Mouse (Mus musculus) neural tube, embryonic 15.5 days (tissue): ENCODE data around the gene BC017158. TPM values are rescaled to one million over a fixed set of nuclear protein-coding genes. Genes with fewer than 3 reads are reported as not detected.
A peak's percentile ranks its signal among the peaks of the same experiment; 100 is the strongest.

Experiments
- ATAC-seq: fragments of 200-750 bp; cut with Nextera tagmentation; 2 replicates; pipeline ENCODE4 v1.8.0; 2017; ENCODE audit warnings: mild to moderate bottlenecking, moderate TSS enrichment, moderate library complexity; ENCODE audit not compliant: low FRiP score
- H3K27ac ChIP-seq: fragments of 300-500 bp; sonication (generic); replicated peaks from 2 replicates; pipeline ENCODE4 v1.5.1; 2015; ENCODE audit warnings: mild to moderate bottlenecking, inconsistent platforms
- H3K27me3 ChIP-seq: fragments of 300-500 bp; sonication (generic); replicated peaks from 2 replicates; pipeline ENCODE4 v1.6.1; 2015; ENCODE audit warnings: inconsistent platforms
- H3K36me3 ChIP-seq: fragments of 300-500 bp; sonication (generic); 2 replicates; pipeline ENCODE4 v1.6.1; 2015; ENCODE audit warnings: inconsistent platforms
- H3K4me1 ChIP-seq: fragments of 300-500 bp; sonication (generic); 2 replicates; pipeline ENCODE4 v1.6.1; 2015; ENCODE audit warnings: inconsistent platforms
- H3K4me2 ChIP-seq: fragments of 300-500 bp; sonication (generic); 2 replicates; pipeline ENCODE4 v1.6.1; 2015; ENCODE audit warnings: inconsistent platforms, mild to moderate bottlenecking, moderate library complexity
- H3K4me3 ChIP-seq: fragments of 300-500 bp; sonication (generic); replicated peaks from 2 replicates; pipeline ENCODE4 v1.5.1; 2015; ENCODE audit warnings: mild to moderate bottlenecking, inconsistent platforms
- H3K9ac ChIP-seq: fragments of 300-500 bp; sonication (generic); replicated peaks from 2 replicates; pipeline ENCODE4 v1.6.1; 2015; ENCODE audit warnings: mild to moderate bottlenecking, inconsistent platforms
- H3K9me3 ChIP-seq: fragments of 300-500 bp; sonication (generic); replicated peaks from 2 replicates; pipeline ENCODE4 v1.6.1; 2016; ENCODE audit warnings: inconsistent platforms
- WGBS: fragments of 180-500 bp; shearing (Covaris S2); methylation state at CpG from one replicate; pipeline ENCODE4 v1.1.7; 2015; ENCODE audit warnings: mixed read lengths; 5-methylcytosine and 5-hydroxymethylcytosine counted together
- polyA plus RNA-seq: library from polyadenylated mRNA; unstranded; fragments of >200 nt; fragmentation: Nextera tagmentation; extraction: Ambion mirVana; gene quantifications from 2 replicates; pipeline ENCODE4 v1.2.1, GENCODE M21; 2015

BC017158 gene
- polyA plus RNA-seq, 1 experiment from 2014 or later, result 22.7 TPM

DNA sequence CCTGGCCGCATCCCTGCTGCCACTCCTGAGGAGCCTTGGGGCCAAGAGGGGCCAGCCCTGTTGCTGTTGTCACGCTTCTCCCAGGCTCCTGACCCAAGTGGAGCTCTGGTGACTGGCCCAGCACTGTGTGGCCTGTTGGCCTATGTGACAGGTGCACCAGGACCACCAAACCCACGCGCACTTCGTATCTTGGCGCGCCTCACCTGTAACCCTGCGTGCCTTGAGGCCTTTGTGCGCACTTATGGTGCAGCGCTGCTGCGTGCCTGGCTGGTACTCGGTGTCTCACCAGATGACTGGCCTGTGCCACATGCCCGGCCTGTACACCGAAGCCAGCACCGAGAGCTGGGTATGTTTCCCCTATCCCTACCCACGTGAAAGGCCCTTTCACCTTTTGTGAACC, 55.6 kb downstream of the BC017158 start:
- peaks cover 42% of the 10 kb centered on the region for H3K4me1 ChIP-seq
- H3K36me3 ChIP-seq, result peaks cover 45% of the 10 kb centered on the region
- no peak overlapping the region for H3K9ac ChIP-seq
- 97% methylated on average over 16 of the region's 16 CpGs for WGBS
- no peaks in the 10 kb centered on the region for H3K9me3 ChIP-seq
- no peaks in the 10 kb centered on the region for H3K27me3 ChIP-seq
- H3K27ac ChIP-seq, result no peak overlapping the region
- H3K4me3 ChIP-seq, result no peak overlapping the region
- H3K4me2 ChIP-seq, result no peak overlapping the region
- no peak for ATAC-seq

DNA sequence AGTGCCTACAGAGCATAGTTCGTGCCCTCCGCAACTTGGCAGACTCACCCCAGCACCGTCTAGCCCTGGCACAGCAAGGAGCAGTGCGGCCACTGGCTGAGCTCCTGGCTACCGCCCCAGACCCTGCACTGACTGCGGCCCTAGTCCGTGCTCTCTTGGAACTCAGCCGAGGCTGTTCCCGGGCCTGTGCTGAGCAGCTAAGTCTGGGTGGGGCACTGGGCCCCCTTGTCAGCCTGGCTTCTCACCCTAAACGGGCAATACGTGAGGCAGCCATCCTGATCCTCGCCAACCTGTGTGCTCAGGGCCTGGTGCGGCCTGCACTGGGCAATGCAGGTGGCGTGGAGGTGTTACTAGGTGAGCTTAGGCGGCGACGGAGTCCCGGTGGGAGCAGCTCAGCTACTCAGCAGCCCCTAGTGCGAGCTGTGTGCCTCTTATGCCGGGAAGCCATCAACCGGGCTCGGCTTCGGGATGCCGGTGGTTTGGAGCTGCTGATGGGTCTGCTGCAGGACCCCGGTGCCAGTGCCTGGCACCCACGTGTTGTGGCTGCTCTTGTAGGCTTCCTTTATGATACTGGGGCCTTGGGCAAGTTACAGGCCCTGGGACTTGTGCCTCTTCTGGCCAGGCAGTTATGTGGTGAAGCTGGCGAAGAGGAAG, 57.7 kb downstream of the BC017158 start:
- H3K9me3 ChIP-seq, result no peaks in the 10 kb centered on the region
- H3K4me1 ChIP-seq, result peaks cover 31% of the 10 kb centered on the region
- ATAC-seq, result no peak
- H3K27ac ChIP-seq, result no peak overlapping the region
- WGBS, result 94% methylated on average over 27 of the region's 27 CpGs
- H3K4me3 ChIP-seq, result no peak overlapping the region
- H3K9ac ChIP-seq, result no peak overlapping the region
- H3K27me3 ChIP-seq, result no peaks in the 10 kb centered on the region
- H3K4me2 ChIP-seq, result no peak overlapping the region
- peaks cover 45% of the 10 kb centered on the region for H3K36me3 ChIP-seq

DNA sequence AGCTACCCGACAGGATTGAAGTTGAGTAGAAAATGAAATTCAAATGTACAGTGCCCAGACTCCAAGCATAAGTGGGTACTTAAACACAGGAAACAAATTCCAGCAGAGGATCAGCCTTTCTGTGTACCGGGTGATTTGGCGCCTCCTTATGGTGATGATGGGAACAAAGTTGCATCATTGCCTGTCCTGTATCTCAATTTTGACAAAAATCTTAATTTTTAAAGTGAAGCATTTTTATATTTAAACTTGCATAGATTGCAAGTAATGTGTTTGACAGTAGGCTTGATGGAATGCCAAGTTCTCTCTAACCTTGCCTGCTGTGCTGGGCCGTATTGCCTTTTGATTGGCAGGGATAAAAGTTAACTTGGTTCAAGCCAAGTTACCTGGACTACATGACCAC, 59.0 kb downstream of the BC017158 start:
- Histone ChIP-seq H3K27me3 (no peaks in the 10 kb centered on the region), H3K4me2 (peak overlapping the region; percentile 72), H3K27ac (peak overlapping the region; percentile 100), H3K4me1 (peaks cover 31% of the 10 kb centered on the region), H3K4me3 (peak overlapping the region; percentile 77), H3K9me3 (no peaks in the 10 kb centered on the region), H3K36me3 (peaks cover 34% of the 10 kb centered on the region), H3K9ac (no peak overlapping the region)
- 25% methylated on average over 4 of the region's 4 CpGs for WGBS
- ATAC-seq, result no peak

DNA sequence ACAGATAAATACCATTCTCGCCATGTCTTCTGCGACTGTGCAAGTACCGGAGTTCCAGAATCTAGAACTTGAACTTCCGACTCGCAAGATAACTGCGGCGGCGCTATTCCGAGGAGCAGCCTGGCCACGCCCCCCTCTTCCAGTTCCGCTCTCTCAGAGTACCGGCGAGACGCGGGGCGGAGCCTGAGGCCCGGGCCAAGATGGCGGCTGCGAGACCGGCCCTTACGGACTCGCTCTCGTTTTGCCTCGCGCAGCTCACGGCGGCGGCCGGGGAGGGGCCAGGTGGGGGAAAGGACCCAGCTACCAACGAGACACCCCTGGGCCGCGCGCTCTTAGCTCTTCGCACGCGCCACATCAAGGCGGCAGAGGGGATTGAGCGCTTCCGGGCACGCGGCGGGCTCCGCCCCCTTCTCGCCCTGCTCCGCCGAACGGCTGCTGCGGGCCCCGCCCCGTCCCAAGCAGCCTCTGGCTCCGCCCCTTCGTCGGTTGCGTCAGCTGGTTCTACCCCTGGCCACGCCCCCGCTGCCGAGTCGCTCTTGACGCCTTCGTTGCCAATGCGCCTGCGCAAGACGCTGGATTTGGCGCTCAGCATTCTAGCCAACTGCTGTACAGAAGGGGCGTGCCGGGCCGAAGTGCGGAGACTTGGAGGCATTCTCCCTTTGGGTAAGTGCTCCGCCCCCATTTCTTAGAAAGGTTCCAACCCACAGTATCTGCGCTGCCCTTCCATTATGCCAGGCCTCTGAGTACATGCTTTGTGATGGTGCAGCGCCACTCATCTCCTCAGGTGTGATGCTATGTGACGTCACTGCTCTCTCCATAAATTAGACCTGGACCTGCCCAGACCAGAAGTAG, 59.8 kb downstream of the BC017158 start, which contains the start of gene 9130023H24Rik:
Gene 9130023H24Rik (minus strand): TSS at position 105 of the 852 bp plus-strand sequence.
- Histone ChIP-seq H3K27me3 (no peaks in the 10 kb centered on the region), H3K9me3 (no peaks in the 10 kb centered on the region), H3K4me2 (peak within 1 kb of the TSS; percentile 72), H3K36me3 (peaks cover 31% of the 10 kb centered on the region), H3K9ac (peak within 1 kb of the TSS; percentile 83), H3K4me1 (peaks cover 31% of the 10 kb centered on the region), H3K27ac (peak within 1 kb of the TSS; percentile 100), H3K4me3 (peak within 1 kb of the TSS; percentile 77)
- ATAC-seq, result peak; percentile 94
- under 1% methylated on average over 71 of the region's 72 CpGs for WGBS

DNA sequence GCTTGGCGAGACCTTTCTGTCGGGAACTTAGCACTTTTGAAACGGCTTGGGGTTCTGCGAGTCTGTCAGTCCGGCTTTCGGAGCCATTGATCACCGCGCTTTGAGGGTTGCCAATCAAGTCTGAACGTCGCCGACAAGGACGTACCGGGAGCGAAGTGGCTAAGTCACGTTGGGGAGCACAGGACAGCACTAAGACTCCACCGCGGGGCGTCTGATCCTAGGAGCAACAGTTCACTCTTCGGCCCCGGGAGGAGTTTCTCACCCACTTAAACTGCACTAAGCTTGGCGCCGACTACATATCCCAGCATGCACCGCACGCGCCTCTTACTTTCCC, 60.4 kb downstream of the BC017158 start:
- H3K27me3 ChIP-seq, result no peaks in the 10 kb centered on the region
- peak overlapping the region; percentile 72 for H3K4me2 ChIP-seq
- H3K9me3 ChIP-seq, result no peaks in the 10 kb centered on the region
- WGBS, result under 1% methylated on average over 25 of the region's 25 CpGs
- peak overlapping the region; percentile 77 for H3K4me3 ChIP-seq
- peak overlapping the region; percentile 100 for H3K27ac ChIP-seq
- H3K36me3 ChIP-seq, result peaks cover 25% of the 10 kb centered on the region
- peaks cover 31% of the 10 kb centered on the region for H3K4me1 ChIP-seq
- H3K9ac ChIP-seq, result peak overlapping the region; percentile 83
- ATAC-seq, result no peak

DNA sequence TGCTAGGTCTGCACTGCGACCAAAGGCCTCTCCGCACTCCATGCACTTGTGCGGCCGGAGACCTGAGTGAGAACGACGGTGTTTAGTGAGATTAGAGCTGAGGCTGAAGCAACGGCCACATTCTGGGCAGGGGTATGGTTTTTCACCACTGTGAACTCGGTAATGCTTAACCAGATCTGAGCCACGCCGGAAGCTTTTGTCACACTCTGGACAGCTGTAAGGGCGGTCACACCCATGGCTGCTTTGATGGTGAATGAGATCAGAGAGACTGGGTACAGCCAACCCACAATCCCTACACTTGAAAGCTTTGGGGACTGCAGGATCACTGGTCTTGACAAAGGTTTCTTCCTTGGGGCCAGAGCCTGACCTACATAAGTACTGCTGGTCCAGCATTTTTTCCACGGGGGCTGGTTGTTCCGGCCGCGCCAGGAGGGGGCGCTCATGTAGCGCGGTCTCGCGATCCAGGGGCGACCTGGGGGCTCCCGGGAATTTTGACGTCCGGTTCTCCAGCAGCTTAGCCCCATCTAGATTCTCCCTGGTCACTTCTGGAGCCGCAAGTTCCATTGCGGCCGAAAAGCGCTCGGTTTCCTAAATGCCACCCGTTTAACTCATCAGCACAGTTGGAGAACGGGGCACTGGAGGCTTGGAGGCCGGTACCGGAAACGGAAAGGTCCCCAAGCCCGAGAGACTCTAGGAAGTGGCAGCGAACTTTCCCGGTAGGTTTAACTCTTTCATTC, 60.9 kb downstream of the BC017158 start, which contains the start of gene Armc5:
Gene Armc5 (plus strand): TSS at position 487 of the 737 bp plus-strand sequence.
- peak within 1 kb of the TSS; percentile 72 for H3K4me2 ChIP-seq
- ATAC-seq, result peak; percentile 23; the same call in 1 of the 2 replicates
- H3K9ac ChIP-seq, result peak within 1 kb of the TSS; percentile 83
- peaks cover 31% of the 10 kb centered on the region for H3K4me1 ChIP-seq
- H3K36me3 ChIP-seq, result peaks cover 20% of the 10 kb centered on the region
- 28% methylated on average over 37 of the region's 37 CpGs for WGBS
- no peaks in the 10 kb centered on the region for H3K27me3 ChIP-seq
- H3K9me3 ChIP-seq, result no peaks in the 10 kb centered on the region
- H3K4me3 ChIP-seq, result peak within 1 kb of the TSS; percentile 77
- peak within 1 kb of the TSS; percentile 100 for H3K27ac ChIP-seq

DNA sequence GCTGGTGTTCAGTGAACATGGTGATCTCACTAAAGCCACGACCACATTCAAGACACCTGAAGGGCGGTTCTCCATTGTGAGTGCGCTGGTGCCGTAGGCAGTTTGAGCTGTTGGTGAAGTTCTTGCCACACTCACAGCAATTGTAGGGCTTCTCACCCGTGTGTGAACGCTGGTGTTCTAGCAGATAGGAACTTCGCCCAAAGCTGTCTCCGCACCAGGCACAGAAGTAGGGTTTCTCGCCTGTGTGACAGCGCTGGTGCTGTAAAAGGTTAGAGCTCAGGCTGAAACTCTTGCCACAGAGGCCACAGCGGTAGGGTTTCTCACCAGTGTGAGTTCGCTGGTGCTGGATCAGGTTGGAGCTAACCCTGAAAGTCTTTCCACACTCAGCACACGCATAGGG, 61.5 kb downstream of the BC017158 start:
- peak overlapping the region; percentile 83 for H3K9ac ChIP-seq

DNA sequence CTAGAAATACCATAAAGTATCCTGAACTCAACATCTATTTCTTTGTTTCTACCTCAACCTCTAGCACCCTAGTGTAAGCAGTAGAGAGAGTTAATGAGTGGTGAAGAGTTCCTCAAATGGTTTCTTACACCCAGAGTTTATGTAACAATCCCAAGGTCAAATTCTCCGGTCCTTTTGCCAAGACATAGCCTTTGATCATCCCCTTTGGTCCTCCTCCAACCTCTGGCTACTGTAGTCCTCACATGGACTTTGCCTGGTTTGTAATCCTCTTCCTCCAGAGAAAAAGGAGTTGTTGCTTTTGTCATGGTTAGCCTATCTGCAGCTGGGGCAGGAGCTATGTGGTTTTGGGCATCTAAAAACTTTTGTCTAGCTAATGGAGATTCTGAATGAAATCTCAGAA, 62.5 kb downstream of the BC017158 start:
- Histone ChIP-seq H3K9ac (no peak overlapping the region), H3K36me3 (peaks cover 5% of the 10 kb centered on the region), H3K27ac (no peak overlapping the region), H3K4me1 (peaks cover 26% of the 10 kb centered on the region), H3K4me2 (no peak overlapping the region), H3K9me3 (no peaks in the 10 kb centered on the region), H3K4me3 (no peak overlapping the region), H3K27me3 (no peaks in the 10 kb centered on the region)
- WGBS, result 93% methylated on average over 1 of the region's 1 CpGs
- ATAC-seq, result no peak

More for the DNA sequence above, 61.5 kb downstream of the BC017158 start:
- H3K27me3 ChIP-seq, result no peaks in the 10 kb centered on the region
- H3K4me3 ChIP-seq, result peak overlapping the region; percentile 77
- peak overlapping the region; percentile 72 for H3K4me2 ChIP-seq
- ATAC-seq, result no peak
- peaks cover 31% of the 10 kb centered on the region for H3K4me1 ChIP-seq
- H3K27ac ChIP-seq, result peak overlapping the region; percentile 100
- H3K9me3 ChIP-seq, result no peaks in the 10 kb centered on the region
- H3K36me3 ChIP-seq, result peaks cover 14% of the 10 kb centered on the region
- 94% methylated on average over 13 of the region's 13 CpGs for WGBS

DNA sequence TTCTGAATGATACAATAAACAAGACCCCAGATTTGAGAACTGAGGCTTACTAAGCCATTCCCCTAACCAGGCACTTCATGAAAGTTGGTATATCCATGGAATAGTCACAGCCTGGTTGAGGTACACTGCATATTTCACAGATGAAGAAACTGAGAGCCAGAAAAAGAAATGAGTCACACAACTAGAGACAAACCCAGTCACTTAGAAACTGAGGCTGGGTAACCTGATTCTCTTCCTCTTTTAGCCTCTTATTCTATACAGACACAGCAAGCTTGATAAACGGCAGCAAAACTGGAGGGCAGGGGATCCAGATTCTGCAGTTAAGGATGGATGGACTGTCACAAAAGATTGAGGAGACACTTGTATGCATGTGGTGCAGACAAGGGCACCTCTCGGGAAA, 63.2 kb downstream of the BC017158 start:
- peaks cover 21% of the 10 kb centered on the region for H3K4me1 ChIP-seq
- no peaks in the 10 kb centered on the region for H3K27me3 ChIP-seq
- 89% methylated on average over 2 of the region's 2 CpGs for WGBS
- H3K9ac ChIP-seq, result no peak overlapping the region
- no peak for ATAC-seq
- H3K4me2 ChIP-seq, result no peak overlapping the region
- H3K9me3 ChIP-seq, result no peaks in the 10 kb centered on the region
- H3K27ac ChIP-seq, result no peak overlapping the region
- H3K36me3 ChIP-seq, result no peaks in the 10 kb centered on the region; the same call in 1 of the 2 replicates
- H3K4me3 ChIP-seq, result no peak overlapping the region

DNA sequence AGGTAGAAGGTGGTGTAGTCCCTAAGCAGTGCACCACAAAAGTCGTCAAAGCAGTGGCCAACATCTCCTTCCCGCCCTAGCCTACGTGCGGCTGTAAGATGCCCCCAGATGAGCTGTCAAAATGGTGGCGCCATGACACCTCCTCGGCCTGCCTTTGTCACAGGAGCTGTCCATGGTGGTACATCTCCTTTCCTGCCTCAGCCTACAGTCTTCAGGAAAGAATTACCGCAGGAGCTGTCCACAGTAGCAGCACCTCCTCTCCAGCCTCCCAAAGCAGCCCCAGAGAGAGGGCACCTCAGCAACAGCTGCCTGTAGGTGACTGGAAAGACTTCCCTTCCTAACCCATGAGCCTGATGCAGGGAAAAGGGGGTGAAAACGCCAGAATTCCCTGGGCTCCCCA, 66.2 kb downstream of the BC017158 start:
- no peak for ATAC-seq
- Histone ChIP-seq H3K27me3 (no peaks in the 10 kb centered on the region), H3K4me1 (peaks cover 4% of the 10 kb centered on the region), H3K4me2 (no peak overlapping the region), H3K36me3 (no peaks in the 10 kb centered on the region), H3K9me3 (no peaks in the 10 kb centered on the region), H3K4me3 (no peak overlapping the region), H3K9ac (no peak overlapping the region), H3K27ac (no peak overlapping the region)
- WGBS, result 50% methylated on average over 8 of the region's 8 CpGs
